Mouse (Mus musculus) lung, adult 2 months (tissue): Measurements from ENCODE around the gene Bend4.

ENCODE experiments used
- CTCF ChIP-seq: fragments of 200-500 bp; IDR thresholded peaks from 2 replicates; pipeline ENCODE4 v1.5.1; 2011; ENCODE audit warnings: mild to moderate bottlenecking, low read length, control low read depth; ENCODE audit not compliant: insufficient read depth
- POLR2A ChIP-seq: fragments of 200-500 bp; IDR thresholded peaks from 2 replicates; pipeline ENCODE4 v1.6.1; 2011; ENCODE audit warnings: low read depth, mild to moderate bottlenecking, control low read depth, low read length, borderline replicate concordance; ENCODE audit errors: extremely low read depth

DNA sequence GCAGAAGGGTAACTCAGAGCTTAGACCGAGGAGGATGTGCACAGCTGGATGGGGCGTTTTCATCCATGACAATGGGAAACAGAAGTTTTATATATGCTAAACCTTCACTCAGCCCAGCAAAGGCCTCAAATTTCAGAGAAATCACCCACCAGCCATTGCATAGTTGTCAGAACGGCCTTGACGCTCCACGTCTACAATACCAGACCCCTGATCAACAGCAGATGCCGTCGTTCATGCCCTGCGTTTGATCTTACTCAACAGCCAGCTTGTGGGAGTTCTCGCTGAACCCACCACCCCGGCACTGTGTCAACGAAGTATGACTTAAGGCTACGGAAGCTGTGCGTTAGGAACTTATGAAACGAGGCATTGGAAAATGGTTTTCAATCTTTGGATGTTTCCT is 30.9 kb downstream of the Bend4 start:
- TF ChIP-seq CTCF = no peak
- TF ChIP-seq POLR2A = no peak
